Mouse (Mus musculus) cerebellum, postnatal 14 days (tissue): ENCODE data around the gene Bglap3.

Experiments
- DNase-seq, 2 experiments: peaks; one replicate each; pipeline ENCODE4 v3.0.0; 2021; ENCODE audit warnings: mixed read lengths in 2 of 2

Gene Bglap3

DNA sequence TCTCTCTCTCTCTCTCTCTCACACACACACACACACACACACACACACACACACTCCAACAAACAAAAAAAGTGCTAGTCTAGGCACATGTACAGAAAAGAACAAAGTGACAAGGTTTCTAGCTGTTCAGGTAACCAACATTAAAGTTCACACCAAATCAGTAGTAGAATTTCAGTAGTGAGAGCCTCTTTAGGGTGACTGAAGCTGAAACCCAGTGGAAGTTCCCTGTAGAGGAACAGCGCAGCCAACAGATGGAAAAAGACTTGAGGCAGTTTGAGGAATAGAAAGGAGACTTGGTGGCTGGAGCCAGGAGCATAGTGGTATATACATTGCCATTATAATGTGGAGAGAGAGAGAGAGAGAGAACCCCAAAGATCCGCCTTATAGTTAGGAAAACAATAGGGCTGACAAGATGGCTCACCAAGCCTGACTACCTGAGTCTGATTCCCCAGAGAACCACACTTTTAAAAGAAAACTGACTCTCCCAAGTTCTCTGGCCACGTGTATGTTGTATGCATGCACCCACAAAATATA lies 37.6 kb downstream of the Bglap3 start:
- no peak for DNase-seq

- no peak for DNase-seq
These were observed 38.4 kb downstream of the Bglap3 start for GRCm38 (mm10) chr3:88334029-88334658.

DNA sequence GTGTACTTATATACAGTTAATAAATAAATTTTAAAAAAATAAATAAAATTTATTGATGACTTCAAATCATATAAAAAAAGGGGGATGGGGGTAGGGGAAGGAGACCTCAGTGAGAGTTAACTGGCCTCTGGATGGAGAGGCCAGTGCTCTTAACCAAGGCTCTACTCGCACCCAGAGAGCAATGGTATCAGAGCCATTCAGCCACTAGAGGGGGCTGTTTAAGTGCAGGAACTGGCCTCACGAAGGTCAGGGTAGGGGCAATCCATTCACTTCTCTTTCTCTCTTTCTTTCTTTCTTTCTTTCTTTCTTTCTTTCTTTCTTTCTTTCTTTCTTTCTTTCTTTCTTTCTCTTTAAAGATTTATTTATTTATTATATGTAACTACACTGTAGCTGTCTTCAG lies 41.3 kb downstream of the Bglap3 start:
- DNase-seq: peak; percentile 41 to 59

DNA sequence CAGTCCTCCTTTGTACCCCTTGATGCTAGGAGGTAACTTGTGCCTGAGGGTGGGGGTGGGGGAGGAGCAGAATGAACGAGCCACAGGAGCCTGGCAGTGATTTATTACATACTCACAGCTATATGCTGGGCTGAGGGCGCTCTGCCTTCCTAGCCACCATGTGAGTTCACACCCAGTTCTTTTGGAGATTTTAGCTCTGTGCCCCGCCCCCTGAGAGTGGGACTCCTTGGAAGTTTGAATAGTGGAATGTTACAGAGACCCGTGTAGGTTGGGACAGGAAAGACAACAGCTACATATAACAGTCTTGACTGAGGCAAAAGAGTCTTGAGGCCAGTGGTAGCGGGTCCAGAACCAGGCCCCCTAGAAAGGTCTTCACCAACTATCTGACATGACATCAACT lies 43.6 kb downstream of the Bglap3 start:
- no peak for DNase-seq

DNA sequence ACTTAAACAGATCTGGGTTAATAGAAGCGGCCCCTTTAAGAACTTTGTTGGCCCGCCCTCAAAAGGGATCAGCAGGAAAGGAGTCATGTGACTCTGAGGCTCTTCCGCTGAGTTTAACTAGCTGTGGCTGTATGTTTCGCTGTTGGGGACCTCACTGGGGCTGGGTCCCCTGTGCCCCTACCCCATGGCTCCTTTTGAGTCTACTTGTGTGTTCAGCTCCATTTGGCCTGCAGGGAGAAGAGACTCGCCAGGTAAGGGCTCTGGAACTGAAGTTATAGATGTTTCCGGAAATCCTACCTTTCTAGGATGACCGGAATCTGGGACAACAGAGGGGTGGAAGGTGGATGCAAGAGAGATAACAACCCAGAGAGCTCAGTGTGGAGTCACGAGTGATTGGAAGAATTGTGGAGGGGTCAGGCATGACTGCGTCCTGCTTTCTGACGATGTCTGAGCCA lies 47.6 kb downstream of the Bglap3 start, which contains the start of gene Glmp:
Glmp (plus strand) TSS at position 73 of the 455 bp plus-strand sequence.
- DNase-seq: peak; percentile 76 to 80
